Mouse (Mus musculus) ES-Bruce4 (cell line): ENCODE measurements around the gene Epo.

Experiments
- CTCF ChIP-seq: IDR thresholded peaks from one replicate; pipeline ENCODE4 v1.8.1; 2011; ENCODE audit warnings: low read depth, low read length
- POLR2A ChIP-seq: IDR thresholded peaks from one replicate; pipeline ENCODE4 v1.8.1; 2011; ENCODE audit warnings: low read length; ENCODE audit not compliant: insufficient read depth

- TF ChIP-seq CTCF (peak; percentile 27), POLR2A (no peak)
These were observed 51.9 kb downstream of the Epo start for GRCm38 (mm10) chr5:137481138-137481537.
